Mouse (Mus musculus) retina, adult 2 months (tissue): ENCODE data around the gene Hddc2.

Experiments used
- DNase-seq: peaks from one replicate; pipeline ENCODE4 v3.0.0-alpha.2; 2012; ENCODE audit warnings: low read depth, low spot score

Gene Hddc2

GRCm38 (mm10) chr10:31312865-31313848 is at the start of gene Hddc2:
TSS of gene Hddc2 (plus strand) at chr10:31313383.
- DNase-seq = peak; percentile 78

GRCm38 (mm10) chr10:31272738-31273137 is 40.4 kb upstream of the Hddc2 start:
- no peak for DNase-seq

- DNase-seq = no peak
Measured at GRCm38 (mm10) chr10:31273171-31273570, 40.0 kb upstream of the Hddc2 start.

GRCm38 (mm10) chr10:31287787-31288186 is 25.4 kb upstream of the Hddc2 start:
- DNase-seq = no peak

GRCm38 (mm10) chr10:31288697-31289390 is 24.3 kb upstream of the Hddc2 start:
- no peak for DNase-seq

- no peak for DNase-seq
Measured at GRCm38 (mm10) chr10:31295705-31296104, 17.5 kb upstream of the Hddc2 start.

GRCm38 (mm10) chr10:31296458-31296857 is 16.7 kb upstream of the Hddc2 start:
- no peak for DNase-seq

- no peak for DNase-seq
Measured at GRCm38 (mm10) chr10:31297106-31297505, 16.1 kb upstream of the Hddc2 start.

- no peak for DNase-seq
Measured at GRCm38 (mm10) chr10:31298263-31298662, 14.9 kb upstream of the Hddc2 start.

- no peak for DNase-seq
Measured at GRCm38 (mm10) chr10:31298921-31299574, 14.1 kb upstream of the Hddc2 start.

- no peak for DNase-seq
Measured at GRCm38 (mm10) chr10:31300292-31300691, 12.9 kb upstream of the Hddc2 start.

GRCm38 (mm10) chr10:31303446-31303845 is 9.7 kb upstream of the Hddc2 start:
- no peak for DNase-seq

GRCm38 (mm10) chr10:31307024-31307598 is 6.1 kb upstream of the Hddc2 start:
- no peak for DNase-seq

- no peak for DNase-seq
Measured at GRCm38 (mm10) chr10:31318491-31318890, 5.3 kb downstream of the Hddc2 start.

- no peak for DNase-seq
Measured at GRCm38 (mm10) chr10:31329436-31329835, 16.3 kb downstream of the Hddc2 start.

- no peak for DNase-seq
Measured at GRCm38 (mm10) chr10:31330286-31330962, 17.2 kb downstream of the Hddc2 start.

GRCm38 (mm10) chr10:31331225-31331775 is 18.1 kb downstream of the Hddc2 start:
- no peak for DNase-seq

- no peak for DNase-seq
Measured at GRCm38 (mm10) chr10:31336432-31336831, 23.2 kb downstream of the Hddc2 start.

- no peak for DNase-seq
Measured at GRCm38 (mm10) chr10:31346401-31346800, 33.2 kb downstream of the Hddc2 start.

- no peak for DNase-seq
Measured at GRCm38 (mm10) chr10:31351056-31351455, 37.9 kb downstream of the Hddc2 start.
